Mouse (Mus musculus): ENCODE measurements around the gene Sh2d3c. TPM values are rescaled to one million over a fixed set of nuclear protein-coding genes. Genes with fewer than 3 reads are reported as not detected.
A peak's percentile ranks its signal among the peaks of the same experiment; 100 is the strongest.

The Sh2d3c gene
- polyA plus RNA-seq, 1 experiment from 2014 or later, result 43.5 TPM

GRCm38 (mm10) chr2:32729547-32729946, 8.7 kb downstream of the Sh2d3c start:
- Histone ChIP-seq H3K4me1 (replicated peaks; ENCODE audit: control insufficient read depth, insufficient read depth, low read length) (no peaks in the 10 kb centered on the region), H3K4me3 (replicated peaks; ENCODE audit: low read length) (no peak overlapping the region), H3K9me3 (ENCODE audit: control insufficient read depth, low read length) (no peaks in the 10 kb centered on the region), H3K4me2 (replicated peaks) (0 out of 2 replicates have a peak overlapping the region, but pooled peaks have one; percentile 48), H3K9ac (no peak overlapping the region), H3K36me3 (replicated peaks; ENCODE audit: control insufficient read depth, insufficient read depth) (no peaks in the 10 kb centered on the region), H3K27me3 (ENCODE audit: control insufficient read depth, insufficient read depth, low read length) (no peaks in the 10 kb centered on the region), H3K27ac (no peak overlapping the region)
- WGBS, result 64% methylated on average over 4 of the region's 4 CpGs
- no peak for ATAC-seq (ENCODE audit: low FRiP score)
- no peak for DNase-seq (ENCODE audit: low spot score)

DNA sequence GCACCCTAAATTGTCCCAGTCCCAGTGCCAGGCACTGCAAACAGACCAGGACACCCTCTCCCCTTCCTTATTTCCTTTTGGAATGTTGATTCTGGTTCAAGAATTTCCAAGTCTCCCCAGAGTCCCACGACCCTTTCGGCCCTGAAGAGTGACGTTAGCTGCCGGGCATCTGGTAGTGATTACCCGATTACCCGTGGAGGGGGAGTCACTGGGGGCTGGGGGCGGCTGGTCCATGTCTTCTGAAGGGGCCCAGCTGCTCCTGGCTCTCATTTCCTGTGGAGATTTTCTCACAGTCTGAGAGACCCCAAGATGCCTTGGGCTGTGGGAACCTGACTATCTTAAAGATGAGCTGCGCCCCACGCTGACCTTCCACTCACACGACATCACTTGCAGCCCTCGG, 10.0 kb downstream of the Sh2d3c start:
- no peak overlapping the region for H3K9ac ChIP-seq
- peak overlapping the region; percentile 26; the same call in 1 of the 2 replicates for H3K27ac ChIP-seq
- 46% methylated on average over 11 of the region's 11 CpGs for WGBS

GRCm38 (mm10) chr2:32731911-32732310, 11.1 kb downstream of the Sh2d3c start:
- Histone ChIP-seq H3K4me2 (replicated peaks) (no peak overlapping the region), H3K27ac (0 out of 2 replicates have a peak overlapping the region, but pooled peaks have one; percentile 51), H3K9ac (no peak overlapping the region), H3K36me3 (replicated peaks; ENCODE audit: control insufficient read depth, insufficient read depth) (no peaks in the 10 kb centered on the region), H3K27me3 (ENCODE audit: control insufficient read depth, insufficient read depth, low read length) (no peaks in the 10 kb centered on the region), H3K4me1 (replicated peaks; ENCODE audit: control insufficient read depth, insufficient read depth, low read length) (no peaks in the 10 kb centered on the region), H3K9me3 (ENCODE audit: control insufficient read depth, low read length) (no peaks in the 10 kb centered on the region), H3K4me3 (replicated peaks; ENCODE audit: low read length) (no peak overlapping the region)
- DNase-seq (ENCODE audit: low spot score), result no peak
- ATAC-seq (ENCODE audit: low FRiP score), result no peak
- WGBS, result 79% methylated on average over 4 of the region's 4 CpGs

More for the DNA sequence above, 10.0 kb downstream of the Sh2d3c start:
- no peak overlapping the region for H3K4me2 ChIP-seq (replicated peaks)
- no peaks in the 10 kb centered on the region for H3K36me3 ChIP-seq (replicated peaks; ENCODE audit: control insufficient read depth, insufficient read depth)
- no peak overlapping the region for H3K4me3 ChIP-seq (replicated peaks; ENCODE audit: low read length)
- no peaks in the 10 kb centered on the region for H3K9me3 ChIP-seq (ENCODE audit: control insufficient read depth, low read length)
- no peak for DNase-seq (ENCODE audit: low spot score)
- H3K27me3 ChIP-seq (ENCODE audit: control insufficient read depth, insufficient read depth, low read length), result no peaks in the 10 kb centered on the region
- no peak for ATAC-seq (ENCODE audit: low FRiP score)
- H3K4me1 ChIP-seq (replicated peaks; ENCODE audit: control insufficient read depth, insufficient read depth, low read length), result no peaks in the 10 kb centered on the region

GRCm38 (mm10) chr2:32732695-32733094, 11.8 kb downstream of the Sh2d3c start:
- no peak overlapping the region for H3K4me3 ChIP-seq (replicated peaks; ENCODE audit: low read length)
- ATAC-seq (ENCODE audit: low FRiP score), result no peak
- H3K4me1 ChIP-seq (replicated peaks; ENCODE audit: control insufficient read depth, insufficient read depth, low read length), result no peaks in the 10 kb centered on the region
- 86% methylated on average over 6 of the region's 6 CpGs for WGBS
- no peak overlapping the region for H3K4me2 ChIP-seq (replicated peaks)
- H3K27ac ChIP-seq, result no peak overlapping the region
- no peak overlapping the region for H3K9ac ChIP-seq
- H3K36me3 ChIP-seq (replicated peaks; ENCODE audit: control insufficient read depth, insufficient read depth), result no peaks in the 10 kb centered on the region
- H3K9me3 ChIP-seq (ENCODE audit: control insufficient read depth, low read length), result no peaks in the 10 kb centered on the region
- H3K27me3 ChIP-seq (ENCODE audit: control insufficient read depth, insufficient read depth, low read length), result no peaks in the 10 kb centered on the region
- DNase-seq (ENCODE audit: low spot score), result no peak

DNA sequence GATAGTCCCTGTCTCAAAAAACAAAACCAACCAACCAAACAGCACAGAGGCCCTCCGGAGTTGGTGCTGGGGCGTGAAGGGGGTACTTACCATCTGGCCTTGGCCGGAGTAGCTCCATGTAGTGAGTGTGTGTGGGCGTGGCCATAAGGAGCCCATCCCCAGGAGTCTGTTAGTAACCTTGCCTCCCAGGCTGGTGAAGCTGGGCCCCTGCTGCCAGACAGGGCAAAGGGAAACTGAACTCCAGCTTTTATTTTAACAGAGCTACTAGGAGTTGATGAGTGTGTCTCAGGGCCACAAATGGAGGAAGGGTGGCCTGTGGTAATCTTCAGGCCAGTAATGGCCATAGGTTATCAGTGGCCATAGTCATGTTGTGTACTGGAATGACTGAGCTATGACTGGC, 13.6 kb downstream of the Sh2d3c start:
- no peak overlapping the region for H3K9ac ChIP-seq
- WGBS, result 52% methylated on average over 4 of the region's 4 CpGs
- H3K9me3 ChIP-seq (ENCODE audit: control insufficient read depth, low read length), result no peaks in the 10 kb centered on the region
- DNase-seq (ENCODE audit: low spot score) (no peak), ATAC-seq (ENCODE audit: low FRiP score) (no peak)
- no peaks in the 10 kb centered on the region for H3K27me3 ChIP-seq (ENCODE audit: control insufficient read depth, insufficient read depth, low read length)
- H3K36me3 ChIP-seq (replicated peaks; ENCODE audit: control insufficient read depth, insufficient read depth), result no peaks in the 10 kb centered on the region
- no peaks in the 10 kb centered on the region for H3K4me1 ChIP-seq (replicated peaks; ENCODE audit: control insufficient read depth, insufficient read depth, low read length)
- H3K27ac ChIP-seq, result no peak overlapping the region
- H3K4me3 ChIP-seq (replicated peaks; ENCODE audit: low read length), result no peak overlapping the region
- H3K4me2 ChIP-seq (replicated peaks), result no peak overlapping the region

DNA sequence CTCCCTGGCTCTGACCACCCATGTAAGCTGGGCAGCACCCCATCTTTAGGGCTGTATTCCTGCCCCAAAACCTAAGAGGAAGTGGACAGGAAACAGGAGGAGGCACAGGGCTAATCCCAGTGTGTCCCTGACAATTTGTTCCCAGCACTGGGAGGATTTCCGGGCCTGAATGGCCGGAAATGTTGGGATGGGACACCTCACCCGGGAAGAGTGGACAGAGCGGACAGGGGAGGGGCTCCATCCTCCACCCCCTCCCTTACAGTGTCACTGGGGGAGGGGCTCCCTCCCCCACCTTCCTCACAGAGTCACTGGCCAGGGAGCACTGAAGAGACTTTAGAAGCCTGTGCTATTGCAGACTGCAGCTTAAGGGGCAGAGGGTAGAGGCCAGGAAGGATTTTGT, 14.1 kb downstream of the Sh2d3c start:
- Histone ChIP-seq H3K4me2 (replicated peaks) (no peak overlapping the region), H3K9ac (no peak overlapping the region), H3K27me3 (ENCODE audit: control insufficient read depth, insufficient read depth, low read length) (no peaks in the 10 kb centered on the region), H3K4me3 (replicated peaks; ENCODE audit: low read length) (no peak overlapping the region), H3K9me3 (ENCODE audit: control insufficient read depth, low read length) (no peaks in the 10 kb centered on the region), H3K4me1 (replicated peaks; ENCODE audit: control insufficient read depth, insufficient read depth, low read length) (0 out of 2 replicates have a peak, but pooled peaks cover 3% of the 10 kb centered on the region), H3K27ac (no peak overlapping the region), H3K36me3 (replicated peaks; ENCODE audit: control insufficient read depth, insufficient read depth) (no peaks in the 10 kb centered on the region)
- DNase-seq (ENCODE audit: low spot score) (no peak), ATAC-seq (ENCODE audit: low FRiP score) (no peak)
- WGBS, result 66% methylated on average over 4 of the region's 4 CpGs

DNA sequence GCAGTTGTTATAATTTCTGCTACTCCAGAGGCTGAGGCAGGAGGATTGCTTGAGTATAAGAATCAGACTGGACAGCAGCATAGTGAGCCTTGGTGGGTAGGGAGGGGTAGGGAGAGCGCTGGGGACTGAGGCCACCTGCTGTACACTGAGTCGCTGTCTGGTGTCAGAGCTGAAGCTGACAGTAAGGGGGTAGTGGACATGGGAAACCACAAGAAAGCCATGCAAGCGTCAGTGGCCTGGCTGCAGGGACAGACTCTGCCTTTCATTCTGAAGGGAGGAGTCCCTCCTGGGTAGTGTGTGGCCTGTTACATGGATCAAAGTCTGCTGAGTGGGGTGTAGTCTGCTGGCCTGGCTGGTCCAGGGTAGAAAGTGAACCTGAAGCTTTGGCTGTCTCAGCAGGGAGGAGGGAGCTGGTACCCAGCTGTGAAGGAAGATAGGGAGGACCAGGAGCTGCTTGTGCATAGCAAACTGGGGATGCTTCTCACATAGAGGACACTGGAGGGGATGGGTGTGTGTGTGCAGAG, 15.5 kb downstream of the Sh2d3c start:
- DNase-seq (ENCODE audit: low spot score) (no peak), ATAC-seq (ENCODE audit: low FRiP score) (no peak)
- 23% methylated on average over 3 of the region's 3 CpGs for WGBS
- Histone ChIP-seq H3K9me3 (ENCODE audit: control insufficient read depth, low read length) (no peaks in the 10 kb centered on the region), H3K36me3 (replicated peaks; ENCODE audit: control insufficient read depth, insufficient read depth) (no peaks in the 10 kb centered on the region), H3K27me3 (ENCODE audit: control insufficient read depth, insufficient read depth, low read length) (no peaks in the 10 kb centered on the region), H3K27ac (no peak overlapping the region), H3K4me1 (replicated peaks; ENCODE audit: control insufficient read depth, insufficient read depth, low read length) (peaks cover 7% of the 10 kb centered on the region; the same call in 1 of the 2 replicates), H3K4me3 (replicated peaks; ENCODE audit: low read length) (no peak overlapping the region), H3K4me2 (replicated peaks) (no peak overlapping the region), H3K9ac (no peak overlapping the region)

DNA sequence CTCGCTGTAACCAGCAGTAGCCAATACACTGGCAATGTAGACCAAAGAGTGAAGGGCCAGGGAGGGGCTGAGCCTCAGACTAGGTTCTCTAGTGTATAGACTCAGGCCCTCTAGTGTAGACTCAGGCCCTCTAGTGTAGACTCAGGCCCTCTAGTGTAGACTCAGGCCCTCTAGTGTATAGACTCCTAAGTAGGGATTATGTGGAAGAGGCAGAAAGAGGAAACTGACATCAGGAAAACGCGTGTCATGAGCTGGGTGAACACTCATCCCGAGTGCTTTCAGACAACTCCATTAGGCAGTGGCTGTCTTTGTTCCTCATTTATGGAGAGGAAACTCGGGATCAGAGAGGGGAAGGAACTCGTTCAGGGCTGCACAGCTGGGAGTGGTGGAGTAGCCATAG, 16.2 kb downstream of the Sh2d3c start:
- Histone ChIP-seq H3K9me3 (ENCODE audit: control insufficient read depth, low read length) (no peaks in the 10 kb centered on the region), H3K27me3 (ENCODE audit: control insufficient read depth, insufficient read depth, low read length) (no peaks in the 10 kb centered on the region), H3K4me3 (replicated peaks; ENCODE audit: low read length) (no peak overlapping the region), H3K4me2 (replicated peaks) (no peak overlapping the region), H3K27ac (no peak overlapping the region), H3K4me1 (replicated peaks; ENCODE audit: control insufficient read depth, insufficient read depth, low read length) (peaks cover 7% of the 10 kb centered on the region; the same call in 1 of the 2 replicates), H3K36me3 (replicated peaks; ENCODE audit: control insufficient read depth, insufficient read depth) (no peaks in the 10 kb centered on the region), H3K9ac (no peak overlapping the region)
- 59% methylated on average over 6 of the region's 6 CpGs for WGBS
- DNase-seq (ENCODE audit: low spot score), result no peak
- no peak for ATAC-seq (ENCODE audit: low FRiP score)

GRCm38 (mm10) chr2:32739311-32739710, 18.5 kb downstream of the Sh2d3c start:
- Histone ChIP-seq H3K27ac (no peak overlapping the region), H3K4me2 (replicated peaks) (no peak overlapping the region), H3K9ac (0 out of 2 replicates have a peak overlapping the region, but pooled peaks have one; percentile 0), H3K4me1 (replicated peaks; ENCODE audit: control insufficient read depth, insufficient read depth, low read length) (peaks cover 11% of the 10 kb centered on the region), H3K9me3 (ENCODE audit: control insufficient read depth, low read length) (no peaks in the 10 kb centered on the region), H3K4me3 (replicated peaks; ENCODE audit: low read length) (no peak overlapping the region), H3K27me3 (ENCODE audit: control insufficient read depth, insufficient read depth, low read length) (no peaks in the 10 kb centered on the region), H3K36me3 (replicated peaks; ENCODE audit: control insufficient read depth, insufficient read depth) (peaks cover under 1% of the 10 kb centered on the region; the same call in 1 of the 2 replicates)
- DNase-seq (ENCODE audit: low spot score), result no peak
- 71% methylated on average over 4 of the region's 4 CpGs for WGBS
- ATAC-seq (ENCODE audit: low FRiP score), result no peak

DNA sequence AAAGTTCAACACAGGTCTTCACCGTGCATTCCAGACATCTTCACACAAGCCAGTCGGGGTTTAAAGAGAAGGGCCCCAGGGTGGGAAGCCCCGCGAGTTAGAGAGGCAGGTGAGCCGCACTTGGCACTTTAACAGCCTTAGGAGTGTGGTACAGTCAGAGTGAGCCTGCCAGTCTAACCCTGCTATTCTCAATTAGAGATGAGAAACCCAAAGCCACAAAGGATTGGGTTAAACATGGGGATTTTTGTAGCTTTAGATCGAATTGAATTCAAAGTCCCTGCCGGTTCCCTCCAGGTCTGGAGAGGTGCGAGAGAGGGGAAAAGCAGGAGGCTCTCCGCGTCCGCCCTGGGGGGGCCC, 20.0 kb downstream of the Sh2d3c start, which contains the start of gene 6330409D20Rik:
TSS of gene 6330409D20Rik (minus strand) at position 101 of the 357 bp plus-strand sequence.
- peak within 1 kb of the TSS; percentile 94 for H3K4me3 ChIP-seq (replicated peaks; ENCODE audit: low read length)
- peaks cover 17% of the 10 kb centered on the region for H3K36me3 ChIP-seq (replicated peaks; ENCODE audit: control insufficient read depth, insufficient read depth)
- peak within 1 kb of the TSS; percentile 94 for H3K9ac ChIP-seq
- no peaks in the 10 kb centered on the region for H3K9me3 ChIP-seq (ENCODE audit: control insufficient read depth, low read length)
- peak within 1 kb of the TSS; percentile 80 for H3K4me2 ChIP-seq (replicated peaks)
- WGBS, result 4% methylated on average over 11 of the region's 11 CpGs
- peak within 1 kb of the TSS; percentile 87 for H3K27ac ChIP-seq
- H3K4me1 ChIP-seq (replicated peaks; ENCODE audit: control insufficient read depth, insufficient read depth, low read length), result peaks cover 11% of the 10 kb centered on the region
- ATAC-seq (ENCODE audit: low FRiP score) (no peak), DNase-seq (ENCODE audit: low spot score) (no peak)
- H3K27me3 ChIP-seq (ENCODE audit: control insufficient read depth, insufficient read depth, low read length), result no peaks in the 10 kb centered on the region
